Mouse (Mus musculus): ENCODE measurements around the gene Hhatl.

The Hhatl gene

GRCm38 (mm10) chr9:121791757-121792521 is at the start of gene Hhatl:
Gene Hhatl, minus strand, starts transcription at chr9:121792507.
- no peak for DNase-seq

GRCm38 (mm10) chr9:121839622-121839965 is 47.3 kb upstream of the Hhatl start:
- no peak for DNase-seq

- peak; percentile 71 to 80 for DNase-seq
Measured at GRCm38 (mm10) chr9:121838829-121839621, 46.7 kb upstream of the Hhatl start, which contains the start of gene Ccdc13. Gene Ccdc13, minus strand, starts transcription at chr9:121839461.

- DNase-seq = no peak
Measured at GRCm38 (mm10) chr9:121838008-121838407, 45.7 kb upstream of the Hhatl start.

- no peak for DNase-seq
Measured at GRCm38 (mm10) chr9:121833825-121834224, 41.5 kb upstream of the Hhatl start.

- DNase-seq = peak; percentile 60 to 77
Measured at GRCm38 (mm10) chr9:121830956-121831293, 38.6 kb upstream of the Hhatl start.

GRCm38 (mm10) chr9:121830243-121830955 is 38.1 kb upstream of the Hhatl start:
- DNase-seq = peak; percentile 23 to 62

- no peak for DNase-seq
Measured at GRCm38 (mm10) chr9:121829270-121829992, 37.1 kb upstream of the Hhatl start.

- no peak for DNase-seq
Measured at GRCm38 (mm10) chr9:121828314-121828713, 36.0 kb upstream of the Hhatl start.

GRCm38 (mm10) chr9:121826356-121826755 is 34.0 kb upstream of the Hhatl start:
- DNase-seq = no peak

- DNase-seq = no peak
Measured at GRCm38 (mm10) chr9:121823991-121824390, 31.7 kb upstream of the Hhatl start.

GRCm38 (mm10) chr9:121823051-121823450 is 30.7 kb upstream of the Hhatl start:
- no peak for DNase-seq

GRCm38 (mm10) chr9:121822585-121822991 is 30.3 kb upstream of the Hhatl start:
- no peak for DNase-seq

- no peak for DNase-seq
Measured at GRCm38 (mm10) chr9:121820765-121821164, 28.5 kb upstream of the Hhatl start.

GRCm38 (mm10) chr9:121819771-121820471 is 27.6 kb upstream of the Hhatl start:
- DNase-seq = no peak

- DNase-seq = peak; percentile 37 to 49
Measured at GRCm38 (mm10) chr9:121819073-121819770, 26.9 kb upstream of the Hhatl start.

GRCm38 (mm10) chr9:121815183-121815582 is 22.9 kb upstream of the Hhatl start:
- DNase-seq = no peak

GRCm38 (mm10) chr9:121810081-121810821 is 17.9 kb upstream of the Hhatl start:
- no peak for DNase-seq

GRCm38 (mm10) chr9:121808511-121808910 is 16.2 kb upstream of the Hhatl start:
- no peak for DNase-seq

GRCm38 (mm10) chr9:121807947-121808346 is 15.6 kb upstream of the Hhatl start:
- no peak for DNase-seq

GRCm38 (mm10) chr9:121807546-121807945 is 15.2 kb upstream of the Hhatl start:
- no peak for DNase-seq

All from lung, adult 18-20 months (tissue).